Mouse (Mus musculus) hematopoietic stem cell, adult 5-6 weeks (primary cell): ENCODE measurements around the gene Sebox. TPM values are rescaled to one million over a fixed set of nuclear protein-coding genes. Genes with fewer than 3 reads are reported as not detected.
A peak's percentile ranks its signal among the peaks of the same experiment; 100 is the strongest.

Source experiments
- ATAC-seq, 2 experiments: fragments of 125-278 bp in 1 of 2; replicated peaks in 1 of 2; 2 replicates each; pipeline ENCODE4 v1.8.0; 2016 to 2017; ENCODE audit warnings: inconsistent platforms in 2 of 2, mild to moderate bottlenecking in 2 of 2, moderate number of reproducible peaks in 2 of 2, low read depth in 1 of 2, moderate TSS enrichment in 1 of 2; ENCODE audit not compliant: low FRiP score in 2 of 2, poor library complexity in 2 of 2, severe bottlenecking in 2 of 2, insufficient read depth in 1 of 2, low TSS enrichment in 1 of 2
- total RNA-seq: library from RNA; stranded (forward); fragments of 172-1452, 232-1000 nt; gene quantifications from 2 replicates; pipeline ENCODE4 v1.2.3, GENCODE M21; 2017

Sebox gene
- total RNA-seq = not detected in 2 replicates

- 0 out of 4 replicates have a peak, but pooled peaks of 1 of the 2 experiments have one; percentile 17 for ATAC-seq
Measured at GRCm38 (mm10) chr11:78502909-78503650, at the start of gene Sebox. Sebox (plus strand) TSS chr11:78503447.

DNA sequence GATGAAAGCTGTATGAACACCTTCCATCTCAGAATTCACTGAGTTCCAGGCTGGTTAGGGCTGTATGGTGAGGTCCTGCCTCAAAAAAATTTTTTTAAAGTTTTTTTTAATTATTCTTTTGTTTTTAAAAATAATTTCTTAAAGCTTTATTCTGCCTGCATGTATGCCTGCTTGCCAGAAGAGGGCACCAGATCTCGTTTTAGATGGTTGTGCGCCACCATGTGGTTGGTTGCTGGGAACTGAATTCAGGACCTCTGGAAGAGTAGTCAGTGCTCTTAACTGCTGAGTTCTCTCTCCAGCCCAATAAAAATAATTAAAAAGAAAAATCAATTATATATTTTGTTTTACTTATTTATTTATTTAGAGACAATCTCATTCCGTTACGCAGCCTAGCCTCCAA, 49.6 kb upstream of the Sebox start:
- peak in 1 of 2 experiments; percentile 42; a peak in 1 of 4 replicates for ATAC-seq

DNA sequence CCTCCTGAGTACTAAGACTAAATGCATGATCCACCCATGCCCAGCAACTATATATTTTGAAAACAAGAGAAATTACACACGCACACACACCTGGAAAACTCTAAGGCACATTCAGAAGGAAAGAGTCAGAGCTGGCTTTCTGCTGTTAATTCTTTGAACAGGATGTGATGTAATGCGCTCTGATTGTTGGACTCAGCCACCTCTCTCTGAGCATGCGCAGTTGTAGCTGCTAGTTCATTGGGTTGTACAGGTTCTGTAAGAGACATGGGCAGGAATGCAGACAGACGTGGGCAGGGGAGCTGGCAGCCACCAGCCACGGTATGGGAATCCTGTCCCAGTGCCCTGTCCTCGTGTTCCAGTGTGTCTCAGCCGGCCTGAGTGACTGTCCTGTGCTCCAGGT, 49.0 kb upstream of the Sebox start:
- ATAC-seq = no peak

GRCm38 (mm10) chr11:78455308-78455707, 47.9 kb upstream of the Sebox start:
- ATAC-seq = peak in 1 of 2 experiments; percentile 69; a peak in 1 of 4 replicates

- ATAC-seq = no peak
Measured at GRCm38 (mm10) chr11:78458740-78459139, 44.5 kb upstream of the Sebox start.

GRCm38 (mm10) chr11:78461894-78462293, 41.4 kb upstream of the Sebox start:
- ATAC-seq = no peak

DNA sequence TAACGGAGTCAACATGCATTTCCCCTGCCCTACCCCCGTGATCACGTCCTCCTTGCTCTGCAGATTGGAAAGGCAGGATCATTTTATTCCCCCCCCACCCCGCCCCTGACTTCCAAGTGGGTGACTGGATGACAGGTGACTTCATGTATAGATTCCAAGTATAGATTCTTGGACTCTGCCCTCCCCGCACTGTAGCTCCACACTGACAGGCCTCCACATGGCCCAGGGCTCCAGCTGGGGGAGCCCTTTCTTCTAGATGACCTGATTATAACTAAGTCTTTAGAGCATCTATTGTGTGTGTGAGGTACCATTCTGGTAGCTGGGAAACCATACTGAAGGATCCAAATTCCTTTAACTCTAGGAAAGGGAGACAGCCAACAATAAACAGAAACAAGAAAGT, 40.6 kb upstream of the Sebox start:
- no peak for ATAC-seq

GRCm38 (mm10) chr11:78463286-78464036, 39.8 kb upstream of the Sebox start:
- no peak for ATAC-seq

DNA sequence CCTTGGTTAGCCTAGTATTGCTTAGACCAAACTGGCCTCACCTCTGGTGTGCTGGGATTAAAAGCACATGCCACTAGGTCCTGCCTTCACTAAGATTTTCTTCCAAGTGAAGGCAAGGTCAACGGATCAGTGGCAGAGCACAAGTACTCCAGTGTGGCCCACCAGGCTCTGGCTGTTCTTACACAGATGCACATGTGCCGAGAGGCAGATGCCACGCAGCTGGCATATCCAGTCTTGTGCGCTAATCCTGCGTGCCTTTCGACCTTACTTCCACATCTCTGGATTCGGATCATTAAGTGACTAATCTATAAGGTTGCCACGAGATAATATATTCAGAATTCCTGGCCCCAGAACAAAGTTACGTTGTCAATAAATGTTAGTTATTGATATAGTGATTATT, 38.1 kb upstream of the Sebox start:
- no peak for ATAC-seq

GRCm38 (mm10) chr11:78465568-78466180, 37.6 kb upstream of the Sebox start, which contains the start of gene Slc46a1:
Slc46a1 (plus strand) TSS chr11:78465697.
- ATAC-seq = peak; percentile 90 to 93

GRCm38 (mm10) chr11:78466242-78466912, 36.9 kb upstream of the Sebox start:
- no peak for ATAC-seq

DNA sequence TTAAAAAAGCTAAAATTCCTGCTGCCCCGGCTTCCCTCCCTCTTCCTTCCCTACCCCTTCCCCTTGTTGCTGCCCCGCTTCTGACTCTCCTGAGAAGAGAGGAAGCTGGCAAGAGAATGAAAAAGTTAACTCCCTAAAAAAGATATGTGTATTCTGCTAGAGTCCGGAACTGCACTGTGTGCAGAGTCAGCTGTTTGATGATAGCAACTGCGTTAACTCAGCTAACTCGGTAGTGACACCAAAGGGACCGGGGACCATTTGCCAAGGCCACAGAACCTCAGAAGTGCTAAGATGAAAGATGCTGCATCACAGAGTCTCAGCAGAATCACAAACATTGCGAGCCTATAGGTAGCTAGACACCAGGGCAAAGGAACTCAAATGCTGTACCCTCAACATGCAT, 35.7 kb upstream of the Sebox start:
- ATAC-seq = no peak

- no peak for ATAC-seq
Measured at GRCm38 (mm10) chr11:78467932-78468331, 35.3 kb upstream of the Sebox start.

DNA sequence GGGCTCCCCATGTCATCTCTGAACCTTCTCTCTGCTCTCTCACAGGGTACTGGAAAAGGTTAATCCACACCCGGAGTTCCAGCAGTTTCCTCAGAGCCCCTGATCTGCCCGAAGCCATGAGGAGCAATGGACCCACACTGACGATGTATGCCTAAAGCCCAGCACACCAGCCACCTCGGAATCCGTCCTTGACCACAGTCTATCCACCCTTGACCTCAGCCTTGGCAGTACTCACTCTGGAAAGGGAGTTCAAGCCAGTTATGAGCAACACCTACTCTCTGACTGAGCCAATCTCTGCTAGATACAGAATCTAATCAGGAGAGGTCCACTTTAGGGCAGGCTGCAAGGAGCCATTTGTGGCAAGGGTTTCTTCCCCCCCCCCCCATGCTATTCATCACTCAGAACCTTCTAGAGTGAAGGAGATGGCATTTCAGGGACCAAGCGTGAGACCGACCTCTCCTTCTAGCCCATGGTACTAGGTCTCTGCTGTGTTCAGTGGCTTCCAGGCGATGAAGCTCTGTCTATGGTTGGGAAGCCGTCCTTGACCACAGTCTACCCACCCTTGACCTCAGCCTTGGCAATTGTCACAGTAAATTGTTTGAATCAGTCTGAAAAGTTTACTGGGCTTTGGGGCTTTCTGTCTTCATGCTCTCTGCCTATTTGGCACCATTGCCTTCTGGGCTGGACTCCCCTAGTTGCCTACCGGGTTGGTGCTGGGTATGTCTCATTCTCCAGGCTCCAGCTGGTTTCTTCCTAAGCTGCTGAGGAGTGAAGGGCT, 31.7 kb upstream of the Sebox start:
- no peak for ATAC-seq

GRCm38 (mm10) chr11:78475289-78475688, 28.0 kb upstream of the Sebox start:
- no peak for ATAC-seq

GRCm38 (mm10) chr11:78483639-78484038, 19.6 kb upstream of the Sebox start:
- no peak for ATAC-seq

DNA sequence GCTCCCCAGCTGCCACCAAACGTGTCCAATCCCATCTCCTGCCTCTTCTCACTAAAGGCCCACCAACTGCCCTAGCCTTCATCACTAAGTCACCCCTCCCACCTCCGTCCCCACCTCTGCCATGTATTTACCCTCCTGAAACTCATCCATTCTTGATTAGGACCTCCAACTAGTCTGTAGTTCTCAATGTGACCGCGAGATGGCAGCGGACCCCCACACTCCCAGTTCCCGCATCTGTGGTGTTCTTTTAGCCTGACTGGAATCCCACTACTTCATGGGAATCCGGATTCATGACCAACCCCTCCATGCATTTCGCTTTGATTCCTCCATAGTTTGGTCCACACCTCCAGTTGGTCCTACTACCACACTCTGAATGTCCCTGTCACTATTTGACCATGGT, 15.1 kb upstream of the Sebox start:
- peak; percentile 34 to 49; a peak in 1 of 4 replicates for ATAC-seq
